Mouse (Mus musculus): ENCODE results near the gene Chst11. TPM values are rescaled to one million over a fixed set of nuclear protein-coding genes. Genes with fewer than 3 reads are reported as not detected.
A peak's percentile ranks its signal among the peaks of the same experiment; 100 is the strongest.

Gene Chst11
- polyA plus RNA-seq (2014; fragmentation: Nextera tagmentation; extraction: Ambion mirVana), result 4.5 and 5.2 TPM in 2 replicates

DNA sequence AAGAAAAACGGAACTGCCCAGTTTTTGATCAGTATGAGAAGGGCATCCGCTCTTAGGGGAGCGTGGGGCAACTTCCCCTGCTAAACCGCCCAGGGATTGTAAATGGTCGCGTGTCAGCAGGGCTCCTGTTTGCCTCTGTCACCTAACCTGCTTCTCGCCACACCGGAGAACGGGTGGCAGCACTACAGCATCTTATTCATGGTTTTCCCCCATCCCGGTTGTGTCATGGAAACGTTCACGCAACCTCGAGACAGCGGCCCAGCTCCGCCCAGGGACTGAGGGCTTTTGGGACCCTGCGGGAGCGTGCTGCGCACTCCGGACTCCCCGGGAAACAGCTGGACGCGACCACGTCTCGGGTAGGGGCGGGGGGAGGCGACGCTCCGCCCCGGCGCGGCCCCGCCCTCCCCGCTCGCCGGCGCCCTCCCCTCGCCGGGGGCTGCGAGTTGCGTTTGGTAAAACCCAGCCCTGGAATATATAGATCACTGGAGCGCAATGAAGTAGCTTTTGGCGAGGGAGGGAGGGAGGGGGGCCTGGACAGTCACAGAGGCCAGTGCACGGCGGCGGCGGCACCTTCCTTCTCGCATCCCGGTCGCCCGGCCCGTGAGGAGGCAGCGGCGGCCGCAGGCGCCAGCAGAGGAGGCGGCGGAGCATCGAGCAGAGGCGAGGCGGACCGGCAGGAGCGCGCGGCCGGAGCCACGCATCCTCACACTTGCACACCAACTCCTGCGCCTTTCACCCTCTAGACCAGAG is at the start of gene Chst11:
TSS of gene Chst11 (plus strand) at position 549 of the 750 bp plus-strand sequence.
- peak within 1 kb of the TSS; percentile 75 for H3K9ac ChIP-seq (replicated peaks; ENCODE audit: low read length)
- ATAC-seq (ENCODE audit: low FRiP score, low TSS enrichment), result peak; percentile 87
- peak within 1 kb of the TSS; percentile 95 for H3K4me2 ChIP-seq (ENCODE audit: low read length)
- H3K27ac ChIP-seq (replicated peaks; ENCODE audit: low read depth, low read length), result peak within 1 kb of the TSS; percentile 89
- under 1% methylated on average over 67 of the region's 67 CpGs for WGBS
- no peaks in the 10 kb centered on the region for H3K36me3 ChIP-seq (ENCODE audit: control insufficient read depth, insufficient read depth, low read length)
- H3K9me3 ChIP-seq (ENCODE audit: control insufficient read depth, low read length), result no peaks in the 10 kb centered on the region
- H3K4me1 ChIP-seq (ENCODE audit: control insufficient read depth, insufficient read depth, low read length), result peaks cover 39% of the 10 kb centered on the region
- DNase-seq, result peak; percentile 89
- peak within 1 kb of the TSS; percentile 77 for H3K4me3 ChIP-seq (replicated peaks; ENCODE audit: low read depth, low read length)
- peaks cover 12% of the 10 kb centered on the region; the same call in 1 of the 2 replicates for H3K27me3 ChIP-seq (ENCODE audit: control insufficient read depth, insufficient read depth, low read length)

DNA sequence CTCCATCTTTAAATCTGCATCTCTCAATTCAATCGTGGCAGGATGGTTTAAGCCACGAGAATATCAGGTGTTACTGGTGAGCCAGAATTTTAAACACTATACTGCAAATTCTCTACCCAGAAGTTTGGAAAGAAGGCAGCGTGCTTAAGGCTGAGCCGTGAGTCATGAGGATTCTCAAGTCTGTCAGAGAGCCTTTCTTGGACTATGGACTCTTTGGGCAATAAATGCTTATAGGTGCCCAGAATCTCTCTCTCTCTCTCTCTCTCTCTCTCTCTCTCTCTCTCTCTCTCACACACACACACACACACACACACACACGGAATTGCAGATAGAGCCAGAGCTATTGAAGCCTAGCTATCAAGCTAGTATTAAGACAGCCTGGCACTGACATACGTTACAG is 49.5 kb upstream of the Chst11 start:
- DNase-seq (no peak), ATAC-seq (ENCODE audit: low FRiP score, low TSS enrichment) (no peak)
- Histone ChIP-seq H3K9ac (replicated peaks; ENCODE audit: low read length) (no peak overlapping the region), H3K27ac (replicated peaks; ENCODE audit: low read depth, low read length) (no peak overlapping the region), H3K27me3 (ENCODE audit: control insufficient read depth, insufficient read depth, low read length) (no peaks in the 10 kb centered on the region), H3K36me3 (ENCODE audit: control insufficient read depth, insufficient read depth, low read length) (no peaks in the 10 kb centered on the region), H3K9me3 (ENCODE audit: control insufficient read depth, low read length) (no peaks in the 10 kb centered on the region), H3K4me2 (ENCODE audit: low read length) (no peak overlapping the region), H3K4me3 (replicated peaks; ENCODE audit: low read depth, low read length) (no peak overlapping the region), H3K4me1 (ENCODE audit: control insufficient read depth, insufficient read depth, low read length) (no peaks in the 10 kb centered on the region)
- 89% methylated on average over 6 of the region's 6 CpGs for WGBS

DNA sequence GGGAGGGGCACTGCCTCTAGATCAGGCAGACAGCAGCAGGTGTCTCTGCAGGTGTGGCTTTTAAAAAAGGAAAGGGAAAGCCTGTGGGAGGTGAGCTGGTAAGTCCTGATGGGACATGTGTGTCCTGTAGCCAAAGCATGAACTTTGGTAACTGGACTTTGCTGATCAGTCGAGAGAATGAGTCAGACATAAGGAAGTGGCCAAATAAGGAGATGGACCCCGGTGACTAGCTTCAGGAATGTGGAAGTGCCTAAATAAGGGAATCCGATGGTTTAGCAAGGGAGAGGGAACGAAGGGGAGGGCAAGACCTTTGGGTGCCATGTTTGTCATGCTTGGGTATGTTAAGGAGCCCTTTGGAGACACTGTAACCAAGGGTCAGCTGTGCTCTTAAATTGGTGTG is 31.9 kb upstream of the Chst11 start:
- WGBS, result 92% methylated on average over 4 of the region's 4 CpGs
- H3K9ac ChIP-seq (replicated peaks; ENCODE audit: low read length), result no peak overlapping the region
- H3K36me3 ChIP-seq (ENCODE audit: control insufficient read depth, insufficient read depth, low read length), result no peaks in the 10 kb centered on the region
- no peaks in the 10 kb centered on the region for H3K9me3 ChIP-seq (ENCODE audit: control insufficient read depth, low read length)
- ATAC-seq (ENCODE audit: low FRiP score, low TSS enrichment) (no peak), DNase-seq (no peak)
- H3K4me2 ChIP-seq (ENCODE audit: low read length), result no peak overlapping the region
- H3K4me3 ChIP-seq (replicated peaks; ENCODE audit: low read depth, low read length), result no peak overlapping the region
- no peak overlapping the region for H3K27ac ChIP-seq (replicated peaks; ENCODE audit: low read depth, low read length)
- no peaks in the 10 kb centered on the region for H3K4me1 ChIP-seq (ENCODE audit: control insufficient read depth, insufficient read depth, low read length)
- no peaks in the 10 kb centered on the region for H3K27me3 ChIP-seq (ENCODE audit: control insufficient read depth, insufficient read depth, low read length)

DNA sequence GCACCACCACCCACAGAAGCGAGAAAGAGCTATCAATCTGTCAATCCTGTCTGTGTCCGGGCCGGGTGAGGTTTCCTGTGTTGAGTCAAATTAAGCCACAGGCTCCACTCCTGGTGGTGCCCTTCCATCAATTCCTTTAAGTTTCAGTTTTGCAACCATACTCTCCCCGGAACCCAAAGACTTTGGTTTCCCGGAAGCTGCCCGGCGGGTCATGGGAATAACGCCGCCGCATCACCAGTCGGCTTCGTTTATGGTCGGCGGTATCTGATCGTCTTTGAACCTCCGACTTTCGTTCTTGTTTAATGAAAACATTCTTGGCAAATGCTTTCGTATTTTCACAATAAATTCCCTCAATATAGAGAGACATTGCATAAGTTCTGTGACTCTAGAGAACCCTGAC is 30.2 kb upstream of the Chst11 start:
- Histone ChIP-seq H3K4me1 (ENCODE audit: control insufficient read depth, insufficient read depth, low read length) (no peaks in the 10 kb centered on the region), H3K9ac (replicated peaks; ENCODE audit: low read length) (no peak overlapping the region), H3K4me2 (ENCODE audit: low read length) (no peak overlapping the region), H3K4me3 (replicated peaks; ENCODE audit: low read depth, low read length) (no peak overlapping the region), H3K36me3 (ENCODE audit: control insufficient read depth, insufficient read depth, low read length) (no peaks in the 10 kb centered on the region), H3K9me3 (ENCODE audit: control insufficient read depth, low read length) (no peaks in the 10 kb centered on the region), H3K27ac (replicated peaks; ENCODE audit: low read depth, low read length) (no peak overlapping the region), H3K27me3 (ENCODE audit: control insufficient read depth, insufficient read depth, low read length) (no peaks in the 10 kb centered on the region)
- 92% methylated on average over 18 of the region's 18 CpGs for WGBS
- DNase-seq (no peak), ATAC-seq (ENCODE audit: low FRiP score, low TSS enrichment) (no peak)

DNA sequence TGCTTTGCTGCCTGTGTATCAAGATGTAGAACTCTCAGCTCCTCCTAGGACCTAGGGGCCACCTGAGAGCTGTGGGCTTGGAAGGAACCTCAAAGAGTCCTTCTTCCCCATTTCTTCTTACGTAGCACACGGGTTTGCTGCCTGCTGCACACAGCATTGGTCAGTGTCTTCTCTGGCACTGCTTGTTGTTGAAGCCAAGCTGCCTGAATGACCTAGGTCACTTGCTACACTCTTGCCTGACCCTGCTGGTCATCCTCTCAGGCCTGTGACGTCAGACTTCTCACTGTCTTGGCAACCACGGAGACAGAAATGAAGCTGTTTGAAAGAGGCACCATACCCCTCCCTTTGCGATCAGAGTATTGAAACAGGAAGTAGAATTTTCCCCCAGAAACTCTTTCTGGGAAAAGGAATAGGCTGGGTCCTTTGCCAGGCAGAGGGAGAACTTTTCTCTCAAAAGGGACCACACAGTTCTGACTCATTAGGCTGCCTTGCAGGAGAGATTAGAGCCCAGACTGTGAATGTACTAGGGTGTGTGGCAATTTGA is 27.0 kb upstream of the Chst11 start:
- H3K4me1 ChIP-seq (ENCODE audit: control insufficient read depth, insufficient read depth, low read length), result no peaks in the 10 kb centered on the region
- ATAC-seq (ENCODE audit: low FRiP score, low TSS enrichment), result no peak

DNA sequence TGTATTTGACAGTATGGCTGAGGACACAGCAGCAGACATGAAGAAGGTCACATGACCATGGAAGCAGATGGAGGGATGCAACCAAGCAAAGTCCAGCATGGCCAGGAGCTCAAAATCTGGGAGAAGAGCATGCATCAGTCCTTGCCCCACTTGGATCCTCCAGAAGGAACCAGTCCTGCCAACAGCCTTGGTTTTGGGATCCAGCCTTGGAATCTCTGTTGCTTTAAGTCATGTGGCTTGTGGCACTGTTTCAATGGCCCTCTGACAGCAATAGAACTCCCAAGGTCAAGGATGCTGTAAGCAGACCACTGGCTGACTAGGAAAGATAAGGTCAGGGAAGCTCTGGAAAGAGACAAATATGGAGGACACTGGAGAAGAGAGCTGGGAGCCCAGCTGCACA is 26.0 kb upstream of the Chst11 start:
- H3K9me3 ChIP-seq (ENCODE audit: control insufficient read depth, low read length), result no peaks in the 10 kb centered on the region
- no peaks in the 10 kb centered on the region for H3K36me3 ChIP-seq (ENCODE audit: control insufficient read depth, insufficient read depth, low read length)
- ATAC-seq (ENCODE audit: low FRiP score, low TSS enrichment) (no peak), DNase-seq (no peak)
- no peak overlapping the region for H3K4me3 ChIP-seq (replicated peaks; ENCODE audit: low read depth, low read length)
- no peak overlapping the region for H3K27ac ChIP-seq (replicated peaks; ENCODE audit: low read depth, low read length)
- no peaks in the 10 kb centered on the region for H3K4me1 ChIP-seq (ENCODE audit: control insufficient read depth, insufficient read depth, low read length)
- no peaks in the 10 kb centered on the region for H3K27me3 ChIP-seq (ENCODE audit: control insufficient read depth, insufficient read depth, low read length)
- H3K9ac ChIP-seq (replicated peaks; ENCODE audit: low read length), result no peak overlapping the region
- H3K4me2 ChIP-seq (ENCODE audit: low read length), result no peak overlapping the region

More for the DNA sequence above, 27.0 kb upstream of the Chst11 start:
- H3K9me3 ChIP-seq (ENCODE audit: control insufficient read depth, low read length), result no peaks in the 10 kb centered on the region
- no peak overlapping the region for H3K9ac ChIP-seq (replicated peaks; ENCODE audit: low read length)
- 78% methylated on average over 5 of the region's 5 CpGs for WGBS
- no peaks in the 10 kb centered on the region for H3K27me3 ChIP-seq (ENCODE audit: control insufficient read depth, insufficient read depth, low read length)
- H3K36me3 ChIP-seq (ENCODE audit: control insufficient read depth, insufficient read depth, low read length), result no peaks in the 10 kb centered on the region
- DNase-seq, result no peak
- no peak overlapping the region for H3K4me3 ChIP-seq (replicated peaks; ENCODE audit: low read depth, low read length)
- H3K27ac ChIP-seq (replicated peaks; ENCODE audit: low read depth, low read length), result no peak overlapping the region
- H3K4me2 ChIP-seq (ENCODE audit: low read length), result no peak overlapping the region

DNA sequence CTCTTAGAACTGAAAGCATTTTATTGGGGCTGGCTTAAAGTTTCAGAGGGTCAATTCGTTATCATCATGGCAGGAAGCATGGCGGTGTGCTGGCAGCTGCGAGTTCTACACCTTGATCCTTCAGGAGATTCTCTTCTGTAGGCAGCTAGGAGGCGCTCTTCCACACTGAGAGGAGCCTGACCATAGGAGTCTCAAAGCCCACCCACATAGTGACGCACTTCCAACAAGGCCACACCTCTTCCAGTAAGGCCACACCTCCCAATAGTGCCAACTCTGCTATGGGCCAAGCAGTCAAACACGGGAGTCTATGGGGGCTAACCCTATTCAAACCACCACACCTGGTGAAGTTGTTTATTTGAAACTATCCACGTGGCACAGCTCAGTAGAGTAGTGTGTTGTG is 24.0 kb upstream of the Chst11 start:
- ATAC-seq (ENCODE audit: low FRiP score, low TSS enrichment) (no peak), DNase-seq (peak; percentile 11)
- no peak overlapping the region for H3K4me2 ChIP-seq (ENCODE audit: low read length)
- H3K27me3 ChIP-seq (ENCODE audit: control insufficient read depth, insufficient read depth, low read length), result no peaks in the 10 kb centered on the region
- 54% methylated on average over 7 of the region's 7 CpGs for WGBS
- H3K36me3 ChIP-seq (ENCODE audit: control insufficient read depth, insufficient read depth, low read length), result no peaks in the 10 kb centered on the region
- H3K27ac ChIP-seq (replicated peaks; ENCODE audit: low read depth, low read length), result no peak overlapping the region
- no peak overlapping the region for H3K9ac ChIP-seq (replicated peaks; ENCODE audit: low read length)
- no peak overlapping the region for H3K4me3 ChIP-seq (replicated peaks; ENCODE audit: low read depth, low read length)
- H3K9me3 ChIP-seq (ENCODE audit: control insufficient read depth, low read length), result no peaks in the 10 kb centered on the region
- no peaks in the 10 kb centered on the region for H3K4me1 ChIP-seq (ENCODE audit: control insufficient read depth, insufficient read depth, low read length)

DNA sequence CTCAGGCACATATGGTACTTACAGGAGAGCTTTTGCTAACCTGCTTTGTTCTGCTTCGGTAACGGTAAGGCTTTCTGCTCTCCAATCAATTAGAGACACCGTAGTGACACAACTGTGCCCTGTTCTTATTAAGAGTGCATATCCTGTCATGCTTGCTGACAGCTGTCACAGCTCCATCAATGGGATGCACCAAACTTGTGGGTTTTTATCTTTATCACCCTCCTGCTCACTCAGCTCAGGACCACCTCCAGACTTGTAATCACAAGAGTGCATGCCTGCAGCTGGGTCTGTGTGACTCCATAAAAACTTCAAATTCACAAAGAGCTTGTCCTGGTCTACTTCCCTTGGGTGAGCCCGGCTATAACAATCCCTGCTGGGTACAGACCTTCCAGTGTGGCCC is 23.3 kb upstream of the Chst11 start:
- Histone ChIP-seq H3K9ac (replicated peaks; ENCODE audit: low read length) (no peak overlapping the region), H3K36me3 (ENCODE audit: control insufficient read depth, insufficient read depth, low read length) (no peaks in the 10 kb centered on the region), H3K4me1 (ENCODE audit: control insufficient read depth, insufficient read depth, low read length) (no peaks in the 10 kb centered on the region), H3K9me3 (ENCODE audit: control insufficient read depth, low read length) (no peaks in the 10 kb centered on the region), H3K27me3 (ENCODE audit: control insufficient read depth, insufficient read depth, low read length) (no peaks in the 10 kb centered on the region), H3K4me3 (replicated peaks; ENCODE audit: low read depth, low read length) (no peak overlapping the region), H3K27ac (replicated peaks; ENCODE audit: low read depth, low read length) (no peak overlapping the region), H3K4me2 (ENCODE audit: low read length) (no peak overlapping the region)
- WGBS, result 64% methylated on average over 4 of the region's 4 CpGs
- DNase-seq (no peak), ATAC-seq (ENCODE audit: low FRiP score, low TSS enrichment) (no peak)

DNA sequence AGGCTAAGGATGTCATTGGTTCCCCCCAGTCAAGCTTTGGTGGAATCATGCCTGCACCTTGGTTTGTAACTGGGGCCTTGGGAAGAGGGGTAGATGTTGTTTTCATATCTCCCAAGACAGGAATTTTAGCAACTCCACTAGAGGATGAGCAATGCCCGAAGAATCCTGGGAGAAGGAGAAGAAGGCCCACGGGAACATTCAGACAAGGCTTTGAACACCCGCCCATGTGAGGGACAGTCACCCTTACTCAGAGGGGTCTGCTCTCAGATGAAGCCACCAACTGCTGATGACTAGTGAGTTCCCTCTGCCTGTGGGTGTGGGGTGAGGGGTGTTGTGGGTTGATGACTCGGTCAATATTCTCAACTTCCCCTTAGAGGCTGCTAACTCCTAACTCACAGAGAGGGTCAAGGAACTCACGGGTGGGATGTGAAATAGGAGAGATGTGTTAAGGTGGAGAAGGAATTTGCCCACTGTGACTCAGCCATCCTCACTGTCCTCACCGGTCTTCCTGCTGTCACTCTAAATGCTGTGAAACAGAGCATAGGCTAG is 22.8 kb upstream of the Chst11 start:
- H3K9ac ChIP-seq (replicated peaks; ENCODE audit: low read length), result no peak overlapping the region
- no peaks in the 10 kb centered on the region for H3K4me1 ChIP-seq (ENCODE audit: control insufficient read depth, insufficient read depth, low read length)
- H3K27ac ChIP-seq (replicated peaks; ENCODE audit: low read depth, low read length), result no peak overlapping the region
- no peaks in the 10 kb centered on the region for H3K9me3 ChIP-seq (ENCODE audit: control insufficient read depth, low read length)
- H3K4me3 ChIP-seq (replicated peaks; ENCODE audit: low read depth, low read length), result no peak overlapping the region
- ATAC-seq (ENCODE audit: low FRiP score, low TSS enrichment), result no peak
- no peaks in the 10 kb centered on the region for H3K27me3 ChIP-seq (ENCODE audit: control insufficient read depth, insufficient read depth, low read length)
- WGBS, result 88% methylated on average over 6 of the region's 6 CpGs
- H3K36me3 ChIP-seq (ENCODE audit: control insufficient read depth, insufficient read depth, low read length), result no peaks in the 10 kb centered on the region
- no peak overlapping the region for H3K4me2 ChIP-seq (ENCODE audit: low read length)
- no peak for DNase-seq
